Mouse (Mus musculus) cerebellum, adult 9-11 months (tissue): ENCODE measurements around the gene Rbpjl.
A peak's percentile ranks its signal among the peaks of the same experiment; 100 is the strongest.

Experiments
- DNase-seq: peaks from one replicate; pipeline ENCODE4 v3.0.0; 2022

The Rbpjl gene

GRCm38 (mm10) chr2:164430697-164431096 lies 27.8 kb downstream of the Rbpjl start:
- no peak for DNase-seq

GRCm38 (mm10) chr2:164431676-164432465 lies 28.9 kb downstream of the Rbpjl start:
- DNase-seq: no peak

- DNase-seq: no peak
Observed at GRCm38 (mm10) chr2:164432541-164433191, 29.7 kb downstream of the Rbpjl start.

- DNase-seq: no peak
Observed at GRCm38 (mm10) chr2:164433278-164433895, 30.4 kb downstream of the Rbpjl start.

GRCm38 (mm10) chr2:164434681-164435080 lies 31.7 kb downstream of the Rbpjl start:
- DNase-seq: no peak

- DNase-seq: no peak
Observed at GRCm38 (mm10) chr2:164435216-164436090, 32.5 kb downstream of the Rbpjl start.

- no peak for DNase-seq
Observed at GRCm38 (mm10) chr2:164436215-164436913, 33.4 kb downstream of the Rbpjl start.

- no peak for DNase-seq
Observed at GRCm38 (mm10) chr2:164436961-164437360, 34.0 kb downstream of the Rbpjl start.

- no peak for DNase-seq
Observed at GRCm38 (mm10) chr2:164437710-164438109, 34.8 kb downstream of the Rbpjl start.

- no peak for DNase-seq
Observed at GRCm38 (mm10) chr2:164438257-164438656, 35.3 kb downstream of the Rbpjl start.

GRCm38 (mm10) chr2:164439001-164439421 lies 36.1 kb downstream of the Rbpjl start:
- DNase-seq: peak; percentile 45

- DNase-seq: no peak
Observed at GRCm38 (mm10) chr2:164440314-164440713, 37.4 kb downstream of the Rbpjl start.

- DNase-seq: no peak
Observed at GRCm38 (mm10) chr2:164441155-164441554, 38.2 kb downstream of the Rbpjl start.

- DNase-seq: no peak
Observed at GRCm38 (mm10) chr2:164441731-164442130, 38.8 kb downstream of the Rbpjl start.

GRCm38 (mm10) chr2:164442315-164443050 lies 39.5 kb downstream of the Rbpjl start:
- no peak for DNase-seq

- DNase-seq: peak; percentile 35
Observed at GRCm38 (mm10) chr2:164443051-164443437, 40.1 kb downstream of the Rbpjl start.

- no peak for DNase-seq
Observed at GRCm38 (mm10) chr2:164443460-164444000, 40.6 kb downstream of the Rbpjl start, which contains the start of gene Sdc4. Sdc4 (minus strand) TSS chr2:164443887.

- no peak for DNase-seq
Observed at GRCm38 (mm10) chr2:164444701-164445100, 41.8 kb downstream of the Rbpjl start.

- DNase-seq: no peak
Observed at GRCm38 (mm10) chr2:164445399-164446085, 42.6 kb downstream of the Rbpjl start.

GRCm38 (mm10) chr2:164446086-164446469 lies 43.1 kb downstream of the Rbpjl start:
- no peak for DNase-seq
